9 mouse cellular contexts compared by ENCODE assay signal in the genomic region with DNA sequence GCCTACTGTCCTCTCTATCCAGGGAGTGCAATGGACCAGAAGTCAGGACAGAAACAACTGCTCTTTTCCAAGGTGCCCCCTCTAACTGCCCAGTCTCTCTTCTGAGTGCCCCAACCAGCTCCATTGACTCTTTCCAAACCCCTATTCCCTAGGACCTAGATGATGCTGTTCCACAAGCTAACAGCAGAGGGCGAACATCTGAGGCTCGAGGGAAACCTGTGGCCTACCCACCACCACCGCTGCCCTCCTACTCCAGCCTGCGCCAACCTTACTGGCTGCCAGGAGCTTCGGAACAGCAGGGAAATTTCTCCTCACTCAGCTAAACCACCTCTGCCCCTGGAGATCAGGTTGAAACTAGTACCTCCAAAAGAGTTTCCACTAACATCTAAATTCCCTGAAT. TPM values are rescaled to one million over a fixed set of nuclear protein-coding genes. Genes with fewer than 3 reads are reported as not detected.
DNase-seq lines count a peak whose midpoint lies in the region; ATAC-seq lines count a peak whose summit lies in the region.
"Had no signal": no experiment of that assay in that cellular context is flagged by ENCODE, and none has a peak within 500 bp of the region (broad histone marks: within the 10 kb centered on the region; RNA-seq: fewer than 3 reads in every experiment).

No protein-coding gene starts in this region.

- no peaks in the 10 kb centered on the region for H3K27me3 ChIP-seq in midbrain, embryonic 10.5 days (ENCODE audit: low read depth, poor library complexity, severe bottlenecking)
- no peaks in the 10 kb centered on the region for H3K27me3 ChIP-seq in midbrain, embryonic 16.5 days (ENCODE audit: control insufficient read depth, insufficient read depth, low read depth, low read length)
- no peaks in the 10 kb centered on the region for H3K27me3 ChIP-seq in hindbrain, embryonic 12.5 days

- peaks cover 50% of the 10 kb centered on the region for H3K4me1 ChIP-seq in midbrain, embryonic 10.5 days
- peaks cover 43% of the 10 kb centered on the region for H3K4me1 ChIP-seq in midbrain, embryonic 16.5 days (ENCODE audit: control insufficient read depth, insufficient read depth, low read length)
- H3K4me1 ChIP-seq in hindbrain, embryonic 12.5 days = peaks cover 52% of the 10 kb centered on the region

- peaks cover 68% of the 10 kb centered on the region for H3K36me3 ChIP-seq in midbrain, embryonic 10.5 days
- peaks cover 42% of the 10 kb centered on the region for H3K36me3 ChIP-seq in midbrain, embryonic 16.5 days (ENCODE audit: control insufficient read depth, insufficient read depth, low read length)
- peaks cover 61% of the 10 kb centered on the region for H3K36me3 ChIP-seq in hindbrain, embryonic 12.5 days

- H3K27ac ChIP-seq in midbrain, embryonic 10.5 days (replicated peaks) = peak overlapping the region; percentile 95; the same call in 1 of the 2 replicates
- no peak overlapping the region for H3K27ac ChIP-seq in midbrain, embryonic 16.5 days (ENCODE audit: low read length)
- H3K27ac ChIP-seq in hindbrain, embryonic 12.5 days = peak overlapping the region; percentile 4; the same call in 1 of the 2 replicates

- DNase-seq in midbrain, embryonic 10.5 days (ENCODE audit: low spot score) = peak; percentile 79
- DNase-seq in c-Kit-positive CD71-positive TER-119-negative erythroid progenitor cells, embryonic 14.5 days (ENCODE audit: low read depth) = peak; percentile 37
- DNase-seq in layer of hippocampus, postnatal 10 days (ENCODE audit: low spot score in 2 of 2) = peak; percentile 80 to 82
- peak; percentile 49 to 79 for DNase-seq in lung, postnatal 4 days
- DNase-seq in skeletal muscle tissue, adult 2 months (ENCODE audit: low read depth, low spot score) = peak; percentile 15

- H3K4me2 ChIP-seq in midbrain, embryonic 16.5 days (ENCODE audit: low read length) = no peak overlapping the region
- H3K4me2 ChIP-seq in hindbrain, embryonic 12.5 days (replicated peaks) = no peak overlapping the region

- no peak overlapping the region for H3K9ac ChIP-seq in midbrain, embryonic 16.5 days (ENCODE audit: low read depth, low read length)
- no peak overlapping the region for H3K9ac ChIP-seq in hindbrain, embryonic 12.5 days

- 22% methylated on average over 5 of the region's 5 CpGs for WGBS in midbrain, embryonic 10.5 days
- 10% methylated on average over 5 of the region's 5 CpGs for WGBS in midbrain, embryonic 16.5 days
- WGBS in hindbrain, embryonic 12.5 days = 22% methylated on average over 5 of the region's 5 CpGs

- no peak for ATAC-seq in midbrain, embryonic 16.5 days
- ATAC-seq in erythroid progenitor cell, adult 5-6 weeks (replicated peaks; ENCODE audit: low FRiP score, poor library complexity, severe bottlenecking) = 0 out of 2 replicates have a peak, but pooled peaks have one; percentile 36
- ATAC-seq in hindbrain, embryonic 12.5 days (ENCODE audit: low FRiP score) = no peak

- H3K9me3 ChIP-seq in midbrain, embryonic 10.5 days (replicated peaks) = no peaks in the 10 kb centered on the region
- H3K9me3 ChIP-seq in midbrain, embryonic 16.5 days (replicated peaks; ENCODE audit: control insufficient read depth, low read length, poor library complexity, severe bottlenecking) = no peaks in the 10 kb centered on the region
- H3K9me3 ChIP-seq in hindbrain, embryonic 12.5 days (replicated peaks) = no peaks in the 10 kb centered on the region
- H3K9me3 ChIP-seq: megakaryocyte, embryonic 14.5 days had no signal

- no peak overlapping the region for H3K4me3 ChIP-seq in midbrain, embryonic 10.5 days
- H3K4me3 ChIP-seq in midbrain, embryonic 16.5 days (ENCODE audit: low read depth, low read length) = no peak overlapping the region
- no peak overlapping the region for H3K4me3 ChIP-seq in hindbrain, embryonic 12.5 days
- H3K4me3 ChIP-seq: megakaryocyte, embryonic 14.5 days had no signal

RNA-seq across cellular contexts. Expression of a gene that starts 16.2 kb away (rescaled TPM):
- polyA plus RNA-seq in midbrain, embryonic 10.5 days (2016; fragmentation: Nextera tagmentation; extraction: Ambion mirVana) = 49.1 and 55.4 TPM in 2 replicates
- polyA plus RNA-seq in midbrain, embryonic 16.5 days (2015; fragmentation: Nextera tagmentation; extraction: Ambion mirVana) = 43.7 and 44.0 TPM in 2 replicates
- 0.84 and 1.1 TPM in 2 replicates for total RNA-seq in erythroid progenitor cell, adult 5-6 weeks (2015; ENCODE audit: low replicate concordance)
- 0.13 and 0.83 TPM in 2 replicates for total RNA-seq in erythroid progenitor cell, adult 5-6 weeks (2017; ENCODE audit: low replicate concordance)
- 60.4 and 68.6 TPM in 2 replicates for polyA plus RNA-seq in hindbrain, embryonic 12.5 days (2016; fragmentation: Nextera tagmentation; extraction: Ambion mirVana)
- total RNA-seq in layer of hippocampus, postnatal 10 days (2021) = 10 to 100 TPM; 32.3 to 33.0 TPM

RNA-seq across cellular contexts. Expression of a gene that starts 45.3 kb away (rescaled TPM):
- 5.5 and 6.9 TPM in 2 replicates for polyA plus RNA-seq in midbrain, embryonic 10.5 days (2016; fragmentation: Nextera tagmentation; extraction: Ambion mirVana)
- 0.45 and 1.2 TPM in 2 replicates for polyA plus RNA-seq in midbrain, embryonic 16.5 days (2015; fragmentation: Nextera tagmentation; extraction: Ambion mirVana)
- not detected in 2 replicates for total RNA-seq in erythroid progenitor cell, adult 5-6 weeks (2015; ENCODE audit: low replicate concordance)
- total RNA-seq in erythroid progenitor cell, adult 5-6 weeks (2017; ENCODE audit: low replicate concordance) = not detected in 2 replicates
- 14.5 and 15.3 TPM in 2 replicates for polyA plus RNA-seq in hindbrain, embryonic 12.5 days (2016; fragmentation: Nextera tagmentation; extraction: Ambion mirVana)
- 1 to 10 TPM; 1.8 TPM for total RNA-seq in layer of hippocampus, postnatal 10 days (2021)

Comparison
In these comparisons a context has a peak if more than half of its experiments do, and no peak if none do; other contexts are left out.
1. DNase-seq: peak in every context shown above with its lines; median percentile 81 in layer of hippocampus, postnatal 10 days; 79 in midbrain, embryonic 10.5 days; 64 in lung, postnatal 4 days; 37 in c-Kit-positive CD71-positive TER-119-negative erythroid progenitor cells, embryonic 14.5 days; 15 in skeletal muscle tissue, adult 2 months.